Mouse (Mus musculus): ENCODE data around the gene Mctp1. TPM values are rescaled to one million over a fixed set of nuclear protein-coding genes. Genes with fewer than 3 reads are reported as not detected.

The Mctp1 gene
- polyA plus RNA-seq, 1 experiment from 2014 or later, result 0.70 TPM

DNA sequence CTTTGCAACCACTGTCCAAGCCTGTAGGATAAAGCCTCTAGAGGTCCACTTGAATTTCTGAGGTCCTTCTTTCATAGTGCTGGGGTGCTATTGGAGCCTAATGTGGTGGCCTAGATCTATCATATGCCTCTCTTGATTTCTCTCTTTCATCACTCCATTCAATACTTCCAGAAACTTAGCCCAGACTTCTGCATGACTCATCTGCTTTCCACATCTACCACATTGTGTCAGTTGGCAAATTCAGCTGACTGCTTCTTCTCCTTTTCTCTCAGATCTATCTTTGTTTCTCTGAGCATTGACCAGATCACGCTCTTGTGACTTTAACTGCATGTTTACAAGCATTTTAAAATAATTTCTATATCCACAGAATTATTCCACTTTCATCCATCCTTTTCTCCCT lies 249.4 kb downstream of the Mctp1 start:
- no peak for ATAC-seq (ENCODE audit: insufficient number of reproducible peaks, insufficient read depth, low FRiP score, low TSS enrichment)
- H3K9me3 ChIP-seq, result no peaks in the 10 kb centered on the region
- WGBS, result 88% methylated on average over 1 of the region's 1 CpGs
- no peaks in the 10 kb centered on the region for H3K27me3 ChIP-seq
- no peak overlapping the region for H3K9ac ChIP-seq
- H3K4me2 ChIP-seq (replicated peaks), result no peak overlapping the region
- no peaks in the 10 kb centered on the region for H3K36me3 ChIP-seq
- H3K27ac ChIP-seq, result no peak overlapping the region
- no peak overlapping the region for H3K4me3 ChIP-seq
- no peaks in the 10 kb centered on the region for H3K4me1 ChIP-seq

DNA sequence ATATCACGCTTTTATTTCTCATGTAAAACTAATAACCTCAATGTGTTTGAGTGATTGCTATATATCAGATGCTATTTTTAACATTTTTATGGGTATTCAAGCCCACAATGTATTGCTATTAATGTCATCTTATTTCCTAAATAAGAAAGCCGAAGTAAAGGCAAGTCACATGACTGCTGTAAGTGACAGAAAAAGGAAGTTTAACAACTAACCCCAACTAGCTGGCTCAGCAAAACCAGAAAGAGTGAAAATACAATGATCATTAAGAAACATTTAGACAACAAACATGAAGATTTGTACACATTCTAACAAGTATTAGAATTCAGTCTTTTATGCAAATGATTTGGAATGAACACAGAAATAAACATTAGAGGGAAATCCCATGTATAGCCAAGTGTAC lies 253.9 kb downstream of the Mctp1 start:
- Histone ChIP-seq H3K4me2 (replicated peaks) (no peak overlapping the region), H3K27me3 (no peaks in the 10 kb centered on the region), H3K4me3 (no peak overlapping the region), H3K9me3 (no peaks in the 10 kb centered on the region), H3K27ac (no peak overlapping the region), H3K9ac (no peak overlapping the region), H3K4me1 (no peaks in the 10 kb centered on the region), H3K36me3 (no peaks in the 10 kb centered on the region)
- WGBS, result 87% methylated on average over 2 of the region's 2 CpGs
- no peak for ATAC-seq (ENCODE audit: insufficient number of reproducible peaks, insufficient read depth, low FRiP score, low TSS enrichment)

DNA sequence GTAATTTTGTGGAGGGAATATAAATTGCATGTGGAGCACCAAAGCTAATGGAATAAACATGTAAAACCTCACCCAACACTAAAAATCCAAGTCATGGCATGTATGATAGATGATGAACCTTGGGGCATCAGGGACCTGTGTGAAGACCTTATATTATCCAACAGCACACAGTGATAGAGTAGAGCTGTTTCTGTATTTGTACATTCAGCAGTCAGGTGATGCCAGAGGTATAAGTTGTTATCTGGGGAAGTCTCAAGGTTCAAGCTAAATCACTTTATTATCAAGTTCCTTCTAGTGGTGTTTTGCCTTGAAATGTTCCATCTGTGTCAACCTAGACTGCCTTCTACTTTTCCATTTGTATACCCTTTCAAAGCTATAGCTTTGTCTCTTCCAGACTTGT lies 275.2 kb downstream of the Mctp1 start:
- H3K4me1 ChIP-seq, result no peaks in the 10 kb centered on the region
- H3K27me3 ChIP-seq, result no peaks in the 10 kb centered on the region
- no peak overlapping the region for H3K4me2 ChIP-seq (replicated peaks)
- no peak for ATAC-seq (ENCODE audit: insufficient number of reproducible peaks, insufficient read depth, low FRiP score, low TSS enrichment)
- H3K4me3 ChIP-seq, result no peak overlapping the region
- no peak overlapping the region for H3K27ac ChIP-seq
- H3K36me3 ChIP-seq, result no peaks in the 10 kb centered on the region
- no peaks in the 10 kb centered on the region for H3K9me3 ChIP-seq
- no peak overlapping the region for H3K9ac ChIP-seq

DNA sequence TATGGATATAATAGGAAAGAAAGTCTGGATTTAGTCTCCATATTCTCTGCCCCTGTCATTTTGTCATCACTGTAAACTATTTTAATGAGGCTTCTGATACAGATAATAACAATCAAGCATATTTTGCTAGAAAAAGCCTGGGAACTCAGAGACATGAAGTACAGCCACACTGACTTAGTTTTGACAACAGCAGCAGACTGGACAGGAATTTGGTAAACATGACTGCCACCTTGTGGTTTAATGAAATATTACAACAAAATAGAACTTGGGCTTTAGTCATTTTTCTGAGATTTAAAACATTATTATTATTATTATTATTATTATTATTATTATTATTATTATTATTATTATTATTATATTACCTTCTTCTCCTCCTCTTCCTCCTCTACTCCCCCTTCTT lies 297.0 kb downstream of the Mctp1 start:
- no peak for ATAC-seq (ENCODE audit: insufficient number of reproducible peaks, insufficient read depth, low FRiP score, low TSS enrichment)
- Histone ChIP-seq H3K4me3 (no peak overlapping the region), H3K27ac (no peak overlapping the region), H3K4me1 (no peaks in the 10 kb centered on the region), H3K9me3 (no peaks in the 10 kb centered on the region), H3K36me3 (no peaks in the 10 kb centered on the region), H3K4me2 (replicated peaks) (no peak overlapping the region), H3K9ac (no peak overlapping the region), H3K27me3 (no peaks in the 10 kb centered on the region)

DNA sequence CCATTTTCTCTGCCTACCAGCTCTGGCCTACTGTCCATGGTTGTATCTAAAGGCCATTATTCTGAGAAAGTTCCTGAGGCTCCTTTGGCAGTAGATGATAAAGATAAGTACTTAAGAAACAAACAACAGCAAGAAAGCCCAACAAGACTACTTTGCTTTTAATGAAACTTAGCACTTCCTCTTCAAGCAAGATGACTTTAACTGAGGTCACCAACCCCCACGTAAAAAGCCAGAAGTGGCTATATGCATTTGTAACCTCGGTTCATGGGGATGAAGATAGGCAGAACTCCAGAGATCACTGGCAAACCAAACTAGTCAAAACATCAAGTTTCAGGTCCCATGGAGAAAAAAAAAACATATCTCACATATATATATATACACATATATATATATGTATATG lies 305.0 kb downstream of the Mctp1 start:
- no peak overlapping the region for H3K4me3 ChIP-seq
- WGBS, result 81% methylated on average over 2 of the region's 2 CpGs
- ATAC-seq (ENCODE audit: insufficient number of reproducible peaks, insufficient read depth, low FRiP score, low TSS enrichment), result no peak
- no peaks in the 10 kb centered on the region for H3K27me3 ChIP-seq
- no peak overlapping the region for H3K9ac ChIP-seq
- no peak overlapping the region for H3K4me2 ChIP-seq (replicated peaks)
- no peaks in the 10 kb centered on the region for H3K36me3 ChIP-seq
- H3K9me3 ChIP-seq, result no peaks in the 10 kb centered on the region
- no peak overlapping the region for H3K27ac ChIP-seq
- no peaks in the 10 kb centered on the region for H3K4me1 ChIP-seq

DNA sequence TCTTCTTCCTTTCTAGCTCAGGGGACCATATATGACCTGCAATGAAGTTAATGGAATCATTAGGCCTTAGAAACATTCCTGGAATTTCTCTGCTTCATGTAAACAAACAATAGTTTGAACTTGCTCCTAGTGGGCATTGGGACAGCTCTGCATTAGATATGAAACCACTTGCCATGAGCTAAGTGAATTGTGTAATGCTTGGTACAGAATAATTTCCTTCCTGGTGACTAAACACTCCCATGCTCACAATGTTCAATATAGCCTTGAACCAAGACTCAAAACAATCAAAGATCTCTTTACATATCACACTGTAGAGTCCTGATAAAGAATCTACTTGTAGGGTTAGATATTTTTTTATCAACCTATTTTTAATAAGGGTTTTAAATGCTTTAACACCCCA lies 305.8 kb downstream of the Mctp1 start:
- Histone ChIP-seq H3K4me2 (replicated peaks) (no peak overlapping the region), H3K9ac (no peak overlapping the region), H3K27ac (no peak overlapping the region), H3K36me3 (no peaks in the 10 kb centered on the region), H3K27me3 (no peaks in the 10 kb centered on the region), H3K9me3 (no peaks in the 10 kb centered on the region), H3K4me1 (no peaks in the 10 kb centered on the region), H3K4me3 (no peak overlapping the region)
- ATAC-seq (ENCODE audit: insufficient number of reproducible peaks, insufficient read depth, low FRiP score, low TSS enrichment), result no peak

DNA sequence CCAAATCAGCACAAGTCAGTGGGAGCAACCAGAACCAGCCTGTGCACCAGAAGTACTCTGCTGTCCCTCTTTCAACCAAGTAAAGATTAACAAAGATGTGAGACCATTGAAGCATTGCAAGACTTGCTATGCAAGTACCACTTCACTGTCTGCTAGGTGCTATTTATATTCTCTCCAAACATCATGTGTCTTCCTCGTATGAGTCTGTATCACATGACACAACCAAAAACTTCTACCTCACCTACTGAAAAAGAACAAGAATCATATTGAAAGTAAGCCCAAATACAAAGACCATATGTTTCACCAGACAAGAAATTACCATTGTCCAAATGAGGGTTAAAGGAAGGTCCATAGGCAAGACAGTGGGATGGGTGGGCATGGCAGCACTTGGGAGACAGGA lies 306.4 kb downstream of the Mctp1 start:
- H3K27ac ChIP-seq, result no peak overlapping the region
- H3K4me1 ChIP-seq, result no peaks in the 10 kb centered on the region
- no peak overlapping the region for H3K4me3 ChIP-seq
- ATAC-seq (ENCODE audit: insufficient number of reproducible peaks, insufficient read depth, low FRiP score, low TSS enrichment), result no peak
- no peaks in the 10 kb centered on the region for H3K27me3 ChIP-seq
- no peaks in the 10 kb centered on the region for H3K9me3 ChIP-seq
- H3K4me2 ChIP-seq (replicated peaks), result no peak overlapping the region
- no peaks in the 10 kb centered on the region for H3K36me3 ChIP-seq
- no peak overlapping the region for H3K9ac ChIP-seq
- 75% methylated on average over 1 of the region's 1 CpGs for WGBS

DNA sequence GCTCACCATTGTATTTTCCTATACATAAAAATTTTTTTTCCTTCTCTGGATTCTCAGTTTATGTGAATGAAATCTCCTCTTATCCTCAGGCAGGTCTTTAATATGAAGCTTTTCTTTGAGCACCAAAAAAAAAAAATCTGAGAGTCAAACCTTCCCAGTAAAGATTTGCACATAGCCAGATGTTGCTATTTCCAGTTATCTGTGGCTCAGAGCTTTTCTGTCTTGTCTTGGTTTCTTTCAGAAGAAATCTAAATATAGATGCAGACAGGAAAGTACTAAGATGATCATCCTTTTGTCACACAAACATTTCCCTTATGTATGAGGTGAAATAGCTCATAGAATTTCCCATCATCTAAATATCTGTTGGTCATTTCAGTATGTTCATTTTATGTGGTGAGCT lies 349.7 kb downstream of the Mctp1 start:
- no peak for ATAC-seq (ENCODE audit: insufficient number of reproducible peaks, insufficient read depth, low FRiP score, low TSS enrichment)
- H3K9ac ChIP-seq, result no peak overlapping the region
- no peak overlapping the region for H3K4me2 ChIP-seq (replicated peaks)
- H3K9me3 ChIP-seq, result no peaks in the 10 kb centered on the region
- H3K27me3 ChIP-seq, result no peaks in the 10 kb centered on the region
- H3K27ac ChIP-seq, result no peak overlapping the region
- no peak overlapping the region for H3K4me3 ChIP-seq
- no peaks in the 10 kb centered on the region for H3K4me1 ChIP-seq
- no peaks in the 10 kb centered on the region for H3K36me3 ChIP-seq

DNA sequence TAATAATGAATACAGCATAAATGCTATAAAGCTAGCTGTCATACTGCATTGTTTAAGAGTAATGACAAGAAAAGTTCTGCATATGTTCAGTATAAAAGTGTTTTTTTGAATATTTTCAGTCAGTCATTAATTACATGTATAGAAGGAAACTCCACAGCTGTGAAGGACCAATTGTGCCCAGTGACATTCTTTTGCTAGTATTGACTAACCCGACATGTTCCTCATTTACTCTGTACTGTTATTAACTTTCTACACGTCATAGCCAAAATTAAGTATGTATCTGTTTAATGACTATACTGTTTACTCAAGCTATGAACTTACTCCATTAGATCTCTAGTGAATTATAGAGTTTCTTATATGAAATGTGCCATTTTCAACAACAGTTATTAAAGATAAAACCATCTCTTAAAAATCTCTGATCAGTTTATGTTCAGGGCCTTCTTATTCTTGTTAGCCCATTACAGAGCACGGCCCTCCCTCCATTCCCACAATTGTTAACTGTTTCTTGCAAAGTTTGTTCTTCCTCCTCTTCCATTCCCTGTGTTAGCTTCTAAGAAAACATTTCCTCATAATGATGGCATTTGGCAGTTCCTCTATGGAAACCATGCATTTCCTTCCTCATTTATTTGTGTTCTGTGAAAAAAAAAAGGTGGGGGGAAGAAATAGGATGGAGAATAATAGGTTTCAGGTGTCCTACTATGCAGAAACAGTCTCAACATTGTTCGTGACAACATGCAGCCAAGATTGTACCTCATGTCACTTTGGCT lies 366.5 kb downstream of the Mctp1 start:
- 66% methylated on average over 4 of the region's 4 CpGs for WGBS
- Histone ChIP-seq H3K36me3 (no peaks in the 10 kb centered on the region), H3K9ac (no peak overlapping the region), H3K4me1 (no peaks in the 10 kb centered on the region), H3K4me2 (replicated peaks) (no peak overlapping the region), H3K27ac (no peak overlapping the region), H3K27me3 (no peaks in the 10 kb centered on the region), H3K4me3 (no peak overlapping the region), H3K9me3 (no peaks in the 10 kb centered on the region)
- ATAC-seq (ENCODE audit: insufficient number of reproducible peaks, insufficient read depth, low FRiP score, low TSS enrichment), result no peak

DNA sequence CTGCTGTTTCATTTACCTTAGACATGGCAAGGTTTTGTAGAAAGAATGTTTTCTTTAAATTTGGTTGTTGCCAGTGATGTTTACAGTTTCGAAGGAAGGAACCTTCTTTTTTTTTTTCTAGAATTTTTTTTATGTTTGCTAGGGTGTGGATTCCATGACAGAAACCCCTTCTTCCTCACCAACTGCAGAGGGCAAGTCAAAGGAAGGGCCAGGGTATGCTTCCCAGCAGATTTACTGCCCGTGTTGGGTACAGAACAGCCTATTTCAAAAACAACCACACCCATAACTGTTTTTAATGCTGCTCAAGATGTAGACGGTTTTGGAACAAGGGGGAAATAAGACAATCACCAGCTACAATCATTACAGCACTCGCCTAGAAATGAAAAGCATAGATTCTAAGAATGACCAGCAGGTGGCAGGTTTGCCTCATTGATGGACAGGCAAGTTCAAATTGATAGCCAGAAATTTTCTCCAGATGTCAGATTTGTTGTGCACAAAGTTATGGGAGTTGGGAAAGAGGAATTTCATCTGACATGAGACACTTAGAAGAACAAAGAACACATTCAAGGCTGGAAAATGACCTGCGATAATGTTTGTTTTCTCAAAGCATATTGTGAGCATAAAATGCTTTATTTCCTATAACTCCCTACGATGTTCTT lies 375.6 kb downstream of the Mctp1 start:
- H3K9ac ChIP-seq, result no peak overlapping the region
- H3K36me3 ChIP-seq, result no peaks in the 10 kb centered on the region
- no peaks in the 10 kb centered on the region for H3K9me3 ChIP-seq
- no peak overlapping the region for H3K4me3 ChIP-seq
- no peaks in the 10 kb centered on the region for H3K27me3 ChIP-seq
- H3K4me1 ChIP-seq, result no peaks in the 10 kb centered on the region
- H3K4me2 ChIP-seq (replicated peaks), result no peak overlapping the region
- no peak overlapping the region for H3K27ac ChIP-seq
- WGBS, result 14% methylated on average over 6 of the region's 6 CpGs
- ATAC-seq (ENCODE audit: insufficient number of reproducible peaks, insufficient read depth, low FRiP score, low TSS enrichment), result no peak

DNA sequence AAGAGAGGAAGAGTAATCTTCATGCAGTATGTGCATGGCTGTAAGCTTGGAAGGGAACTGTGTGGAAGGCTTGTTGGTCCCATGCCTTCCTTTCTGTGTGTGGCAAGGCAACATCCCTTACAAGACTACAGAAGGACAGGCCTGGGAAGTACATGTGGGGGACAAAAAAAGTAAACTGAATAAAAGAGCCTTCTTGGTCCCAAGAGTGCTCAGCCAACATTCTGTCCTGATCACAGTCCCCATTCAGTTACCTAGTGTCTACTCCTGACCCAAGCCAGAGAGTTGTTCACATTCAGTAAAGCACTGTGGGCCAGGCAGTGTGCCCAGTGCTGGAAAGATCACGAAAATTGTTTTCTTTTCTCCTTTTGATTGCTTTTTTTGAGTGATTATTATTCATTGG lies 415.3 kb downstream of the Mctp1 start:
- 68% methylated on average over 1 of the region's 1 CpGs for WGBS

DNA sequence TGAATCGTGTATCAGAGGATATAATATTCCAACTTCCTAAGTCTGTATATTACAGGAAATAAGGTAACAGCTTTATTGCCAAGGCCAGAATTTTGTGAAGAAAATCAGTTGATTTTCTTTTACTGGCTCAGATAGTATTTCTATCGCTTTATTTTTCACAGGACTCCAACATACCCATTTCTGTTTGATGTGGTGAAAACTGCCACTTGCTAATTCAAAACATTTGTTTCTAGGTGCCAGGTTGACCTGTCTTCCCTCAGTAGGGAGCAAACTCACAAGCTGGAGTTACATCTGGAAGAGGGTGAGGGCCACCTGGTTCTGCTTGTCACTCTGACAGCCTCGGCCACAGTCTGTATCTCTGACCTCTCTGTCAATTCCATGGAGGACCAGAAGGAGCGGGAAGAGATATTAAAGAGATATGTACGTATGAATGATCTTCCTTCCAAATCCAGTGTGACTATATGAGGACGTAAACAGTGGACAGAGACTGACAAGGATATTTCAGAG lies 416.8 kb downstream of the Mctp1 start:
- H3K9me3 ChIP-seq, result no peaks in the 10 kb centered on the region
- H3K4me3 ChIP-seq, result no peak overlapping the region
- no peak overlapping the region for H3K9ac ChIP-seq
- no peaks in the 10 kb centered on the region for H3K27me3 ChIP-seq
- no peak overlapping the region for H3K27ac ChIP-seq
- 40% methylated on average over 6 of the region's 6 CpGs for WGBS
- H3K36me3 ChIP-seq, result no peaks in the 10 kb centered on the region
- no peaks in the 10 kb centered on the region for H3K4me1 ChIP-seq
- H3K4me2 ChIP-seq (replicated peaks), result no peak overlapping the region
- no peak for ATAC-seq (ENCODE audit: insufficient number of reproducible peaks, insufficient read depth, low FRiP score, low TSS enrichment)

More for the DNA sequence above, 415.3 kb downstream of the Mctp1 start:
- Histone ChIP-seq H3K27me3 (no peaks in the 10 kb centered on the region), H3K4me3 (no peak overlapping the region), H3K36me3 (no peaks in the 10 kb centered on the region), H3K27ac (no peak overlapping the region), H3K4me2 (replicated peaks) (no peak overlapping the region), H3K4me1 (no peaks in the 10 kb centered on the region), H3K9me3 (no peaks in the 10 kb centered on the region), H3K9ac (no peak overlapping the region)
- no peak for ATAC-seq (ENCODE audit: insufficient number of reproducible peaks, insufficient read depth, low FRiP score, low TSS enrichment)

All from embryonic facial prominence, embryonic 12.5 days (tissue).